Mouse (Mus musculus): ENCODE data around the gene Gpr141.

DNA sequence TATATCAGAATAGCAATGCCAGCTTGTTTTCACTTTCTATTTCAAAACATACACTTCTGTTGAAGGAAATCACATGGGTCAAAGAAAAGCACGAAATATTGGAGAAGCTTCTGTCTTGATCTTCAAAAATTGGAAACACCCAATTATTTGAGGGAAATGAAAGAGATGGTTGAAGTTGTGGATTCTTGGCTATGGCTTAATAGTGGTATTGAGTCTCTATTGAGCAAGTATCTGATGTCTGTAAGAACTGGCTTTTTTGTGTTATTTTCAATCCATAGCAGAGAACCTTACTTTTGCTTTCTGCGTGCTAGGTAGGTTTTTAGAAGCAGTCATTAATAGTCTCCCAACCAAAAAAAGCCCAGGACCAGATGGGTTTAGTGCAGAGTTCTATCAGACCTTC is 19.4 kb upstream of the Gpr141 start:
- TF ChIP-seq CTCF (IDR thresholded peaks at IDR 0.05; ENCODE audit: extremely low read depth, insufficient read length, insufficient replicate concordance, low read depth, low read length) (no peak), POLR2A (IDR thresholded peaks at IDR 0.05; ENCODE audit: low read depth, low read length) (no peak)
